Mouse (Mus musculus): ENCODE measurements around the gene Asz1. TPM values are rescaled to one million over a fixed set of nuclear protein-coding genes. Genes with fewer than 3 reads are reported as not detected.

Gene Asz1
- not detected for total RNA-seq (2021)
- long read RNA-seq, experiment 1: 0 reads
- long read RNA-seq, experiment 2: 0 reads

DNA sequence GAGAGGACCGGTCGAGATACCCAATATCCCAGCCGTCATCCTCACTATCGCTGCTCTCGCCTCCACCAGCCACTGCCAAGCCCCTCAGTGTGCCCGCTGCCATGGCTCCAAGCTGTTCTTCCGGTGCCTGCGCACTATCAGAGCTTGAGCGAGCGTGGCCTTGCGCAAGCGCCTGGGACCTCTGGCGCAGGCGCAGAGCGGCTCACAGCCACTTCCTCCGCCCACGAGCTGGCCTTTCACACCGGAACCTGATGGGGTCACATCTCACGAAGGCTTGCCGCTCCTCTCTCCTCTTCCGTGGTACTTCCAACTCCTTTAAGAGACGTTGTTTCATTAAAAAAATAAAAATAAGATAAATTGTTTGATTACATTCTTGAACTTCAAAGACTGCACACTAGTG is at the start of gene Asz1:
Asz1 (minus strand) TSS at position 128 of the 400 bp plus-strand sequence.
- DNase-seq (ENCODE audit: low spot score in 2 of 2): no peak
- intact Hi-C loops (cut with DNase I): no loop called here

GRCm38 (mm10) chr6:18153031-18153430 is 44.2 kb upstream of the Asz1 start:
- intact Hi-C loops (cut with DNase I): no loop called here
- peak; percentile 18 to 42 for DNase-seq (ENCODE audit: low spot score in 2 of 2)

GRCm38 (mm10) chr6:18135246-18135645 is 26.4 kb upstream of the Asz1 start:
- intact Hi-C loops (cut with DNase I): loop anchor here (2.0 kb wide), 1 partner anchor 238 kb away; no protein-coding TSS in a partner anchor
- DNase-seq (ENCODE audit: low spot score in 2 of 2): peak in 1 of 2 experiments; percentile 7

DNA sequence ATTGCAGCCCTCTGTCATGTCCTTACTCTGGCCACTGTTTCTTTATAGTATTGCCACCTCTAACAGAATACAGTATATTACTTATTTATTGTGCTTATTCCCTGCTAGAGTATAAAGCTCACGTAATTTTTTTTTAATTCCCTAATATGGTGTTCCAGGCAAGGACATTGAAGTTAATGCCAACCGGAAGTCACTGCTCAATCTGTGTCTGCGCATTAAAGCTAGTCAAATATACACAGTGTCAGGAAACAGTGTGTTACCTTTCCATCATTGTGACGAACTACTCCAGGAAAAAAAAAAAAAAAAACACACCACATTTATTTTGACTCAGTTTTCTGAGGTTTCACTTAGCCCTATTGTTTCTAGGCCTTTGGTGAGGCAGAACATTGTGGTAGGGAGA is 19.2 kb upstream of the Asz1 start:
- no peak for DNase-seq (ENCODE audit: low spot score in 2 of 2)
- intact Hi-C loops (cut with DNase I): no loop called here

DNA sequence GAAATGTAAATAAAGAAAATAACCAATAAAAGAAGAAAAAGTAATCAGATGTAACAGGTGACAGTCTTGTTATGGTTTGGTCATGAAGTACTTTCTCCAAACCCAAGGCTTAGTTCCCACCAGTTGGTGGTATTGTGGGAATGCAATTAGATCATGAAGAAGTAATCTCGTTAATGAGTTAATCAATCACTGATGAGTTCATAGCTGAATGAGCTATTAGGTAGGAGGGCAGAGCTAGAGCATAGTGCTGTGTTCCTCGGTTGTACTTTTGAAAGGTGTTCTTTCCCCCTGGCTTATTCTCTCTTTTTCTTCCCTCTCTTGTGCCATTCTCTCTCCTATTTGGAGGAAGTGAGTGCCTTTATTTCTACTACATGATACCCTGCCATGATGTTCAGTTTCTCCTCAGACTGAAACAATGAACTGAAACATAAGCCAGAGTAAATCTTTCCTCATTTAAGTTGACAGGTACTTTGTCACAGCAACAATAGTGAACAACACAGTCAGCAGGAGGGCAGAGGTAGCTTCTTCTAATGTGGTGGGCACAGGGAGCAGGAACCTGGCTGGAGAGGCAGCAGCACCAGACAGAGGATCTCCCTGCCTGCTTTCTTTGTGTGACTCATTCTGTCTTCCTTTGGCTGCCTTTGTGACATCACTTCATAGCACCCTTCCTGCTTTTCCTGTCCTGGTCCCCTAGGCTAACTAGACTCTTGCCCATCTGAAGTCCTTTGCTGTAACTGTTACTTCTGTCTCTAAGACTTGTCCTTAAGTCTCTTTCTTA is 18.5 kb upstream of the Asz1 start:
- no peak for DNase-seq (ENCODE audit: low spot score in 2 of 2)
- intact Hi-C loops (cut with DNase I): no loop called here

- intact Hi-C loops (cut with DNase I): no loop called here
These were observed 12.0 kb downstream of the Asz1 start for GRCm38 (mm10) chr6:18096861-18097260.

GRCm38 (mm10) chr6:18089098-18089497 is 19.8 kb downstream of the Asz1 start:
- intact Hi-C loops (cut with DNase I): no loop called here

More at GRCm38 (mm10) chr6:18096861-18097260, 12.0 kb downstream of the Asz1 start:
- DNase-seq (ENCODE audit: low spot score in 2 of 2): no peak

GRCm38 (mm10) chr6:18087160-18087804 is 21.6 kb downstream of the Asz1 start:
- peak in 1 of 2 experiments; percentile 23 for DNase-seq (ENCODE audit: low spot score in 2 of 2)
- intact Hi-C loops (cut with DNase I): loop anchor here (2.0 kb wide), 1 partner anchor 286 kb away; no protein-coding TSS in a partner anchor

More at GRCm38 (mm10) chr6:18089098-18089497, 19.8 kb downstream of the Asz1 start:
- DNase-seq (ENCODE audit: low spot score in 2 of 2): no peak

GRCm38 (mm10) chr6:18078615-18079014 is 30.2 kb downstream of the Asz1 start:
- peak; percentile 7 to 35 for DNase-seq (ENCODE audit: low spot score in 2 of 2)
- intact Hi-C loops (cut with DNase I): loop anchor here (5.0 kb wide), 1 partner anchor 401 kb away; no protein-coding TSS in a partner anchor

GRCm38 (mm10) chr6:18076986-18077385 is 31.9 kb downstream of the Asz1 start:
- intact Hi-C loops (cut with DNase I): loop anchor here (5.0 kb wide), 1 partner anchor 400 kb away; no protein-coding TSS in a partner anchor
- no peak for DNase-seq (ENCODE audit: low spot score in 2 of 2)

DNA sequence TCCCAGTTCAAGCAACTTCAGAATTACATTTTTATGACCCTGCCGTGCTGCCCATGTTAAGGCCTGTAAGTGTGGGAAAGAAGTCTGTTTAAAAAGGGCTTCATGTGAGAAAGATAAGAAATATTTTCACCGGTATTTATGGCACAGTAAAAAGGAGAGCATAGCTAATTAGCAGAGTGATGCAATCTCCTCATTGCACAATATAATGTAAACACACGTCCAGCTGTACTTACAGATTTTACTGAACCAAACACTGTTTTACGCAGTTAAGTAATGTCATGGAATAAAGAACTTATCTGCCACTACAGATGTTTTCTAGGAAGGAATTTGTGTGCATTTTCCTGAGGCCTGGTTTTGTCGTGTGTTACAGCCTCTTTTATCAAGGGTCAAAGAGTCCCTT is 32.3 kb downstream of the Asz1 start:
- DNase-seq (ENCODE audit: low spot score in 2 of 2): no peak
- intact Hi-C loops (cut with DNase I): loop anchor here (5.0 kb wide), 1 partner anchor 399 kb away; no protein-coding TSS in a partner anchor

DNA sequence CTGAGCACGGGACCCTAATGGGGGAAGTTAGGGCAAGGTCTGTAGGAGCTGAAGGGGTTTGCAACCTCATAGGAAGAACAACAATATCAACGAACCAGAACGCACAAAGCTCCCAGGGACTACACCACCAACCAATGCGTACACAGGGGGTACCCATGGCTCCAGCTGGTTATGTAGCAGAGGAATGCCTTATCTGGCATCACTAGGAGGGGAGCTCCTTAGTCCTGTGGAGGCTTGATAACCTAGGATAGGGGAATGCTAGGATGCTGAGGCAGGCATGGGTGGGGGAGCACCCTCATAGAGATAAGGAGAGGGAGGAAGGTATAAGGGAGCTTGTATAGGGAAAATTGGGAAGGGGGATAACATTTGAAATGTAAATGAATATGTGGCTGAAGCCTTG is 51.0 kb downstream of the Asz1 start:
- DNase-seq (ENCODE audit: low spot score in 2 of 2): no peak
- intact Hi-C loops (cut with DNase I): no loop called here

DNA sequence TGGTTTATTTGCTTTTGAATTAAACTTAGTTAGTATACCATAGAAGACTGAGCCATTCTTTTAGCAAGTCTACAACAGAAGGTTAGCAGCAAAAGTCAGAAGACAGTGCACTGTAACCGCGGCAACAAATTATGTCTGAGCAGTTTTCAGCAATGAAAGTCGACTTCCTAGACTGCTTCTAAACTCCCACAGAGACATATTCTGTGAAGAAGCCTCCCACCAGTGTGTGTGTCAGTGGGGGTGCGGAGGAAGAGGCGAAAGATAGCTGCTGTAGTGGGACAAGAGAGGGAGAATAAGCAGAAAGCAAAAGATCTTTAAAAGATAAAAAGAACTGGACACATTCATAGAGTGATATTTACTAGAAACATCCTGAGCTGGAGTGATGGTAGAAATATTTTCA is 57.2 kb downstream of the Asz1 start:
- intact Hi-C loops (cut with DNase I): no loop called here
- DNase-seq (ENCODE audit: low spot score in 2 of 2): peak; percentile 25 to 51

- intact Hi-C loops (cut with DNase I): no loop called here
- no peak for DNase-seq (ENCODE audit: low spot score in 2 of 2)
These were observed 64.6 kb downstream of the Asz1 start for GRCm38 (mm10) chr6:18044299-18044698.

- intact Hi-C loops (cut with DNase I): no loop called here
- no peak for DNase-seq (ENCODE audit: low spot score in 2 of 2)
These were observed 65.7 kb downstream of the Asz1 start for GRCm38 (mm10) chr6:18043172-18043571.

DNA sequence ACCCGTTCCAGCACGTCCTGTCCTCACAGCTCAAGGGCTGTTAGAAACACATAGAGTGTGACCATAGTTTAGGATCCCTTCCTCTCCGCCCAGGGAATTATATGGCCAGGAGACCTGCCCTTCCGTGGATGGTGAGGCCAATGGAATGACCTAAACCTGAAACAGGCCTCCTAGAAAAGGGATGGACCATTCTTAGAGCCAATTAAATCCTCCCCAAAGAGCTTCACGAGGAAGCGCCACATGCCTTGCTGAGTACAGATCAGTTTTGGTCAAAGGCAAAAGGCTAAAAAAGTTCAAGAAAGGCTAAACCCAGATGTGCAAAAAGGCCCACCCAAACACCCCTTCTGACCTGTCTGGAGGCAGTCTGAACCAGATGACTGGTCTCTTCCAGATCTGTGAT is 76.6 kb downstream of the Asz1 start:
- intact Hi-C loops (cut with DNase I): no loop called here
- no peak for DNase-seq (ENCODE audit: low spot score in 2 of 2)

DNA sequence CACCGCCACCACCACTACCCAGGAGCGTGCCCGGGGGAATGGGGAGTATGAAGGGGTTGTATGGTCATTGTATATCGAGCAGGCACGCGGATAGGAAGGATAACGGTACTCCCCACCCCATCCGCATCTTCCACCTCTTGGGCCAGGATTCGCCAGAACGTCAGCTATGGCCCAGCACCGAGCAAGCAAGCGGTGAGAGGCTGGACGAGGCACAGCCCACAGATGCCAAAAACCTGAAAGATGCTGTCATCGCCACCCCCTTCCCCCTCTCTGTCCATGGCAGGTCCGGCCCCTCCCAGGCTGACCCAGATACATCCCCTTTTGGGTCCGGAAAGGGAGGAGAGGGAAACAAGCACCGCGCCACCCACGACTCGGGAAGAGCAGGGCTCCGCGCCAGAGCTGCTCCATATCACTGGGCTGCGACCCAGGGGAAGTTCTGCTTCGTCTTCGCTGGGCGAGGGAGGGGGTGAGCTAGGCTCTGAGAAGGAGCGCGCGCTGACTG is 77.3 kb downstream of the Asz1 start:
- DNase-seq (ENCODE audit: low spot score in 2 of 2): peak; percentile 20 to 32
- intact Hi-C loops (cut with DNase I): no loop called here

DNA sequence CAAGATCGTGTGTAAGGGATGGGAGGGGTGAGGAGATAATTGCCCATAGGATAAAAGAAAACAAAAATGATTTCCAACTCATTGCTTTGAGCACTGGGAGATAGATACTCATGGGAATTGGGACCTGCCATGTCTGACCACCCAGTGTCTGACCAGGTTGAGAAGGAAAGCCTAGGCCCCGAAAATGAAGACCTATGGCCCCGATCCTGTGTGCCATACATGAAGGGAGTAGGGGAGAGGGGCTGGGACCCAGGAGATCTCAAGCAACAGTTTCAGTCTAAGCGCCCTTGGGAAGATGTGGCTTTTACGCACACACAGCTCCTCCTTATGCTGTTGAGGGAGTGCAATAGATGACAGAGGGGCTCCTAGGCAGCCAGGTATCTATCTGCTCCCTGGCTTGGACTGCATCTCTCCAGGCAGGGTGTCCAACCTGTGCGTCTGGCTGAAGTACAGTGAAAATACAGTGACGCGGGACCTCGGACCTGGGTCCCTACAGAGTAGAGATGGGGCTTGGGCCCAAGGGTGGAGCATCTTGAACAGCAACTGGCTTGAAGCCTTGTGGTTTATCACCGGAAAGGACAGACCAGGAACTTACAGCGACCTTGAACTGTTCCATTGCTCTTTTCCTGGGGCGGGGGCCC is 77.9 kb downstream of the Asz1 start:
- DNase-seq (ENCODE audit: low spot score in 2 of 2): no peak
- intact Hi-C loops (cut with DNase I): no loop called here

GRCm38 (mm10) chr6:18029746-18030656 is 78.9 kb downstream of the Asz1 start, which contains the start of gene Wnt2:
TSS of gene Wnt2 (minus strand) at chr6:18030585.
- intact Hi-C loops (cut with DNase I): no loop called here
- DNase-seq (ENCODE audit: low spot score in 2 of 2): peak; percentile 56 to 58

Data from left cerebral cortex, postnatal 14 days (tissue).